Mouse (Mus musculus) layer of hippocampus, postnatal 25 days (tissue): Measurements from ENCODE around the gene Smad3. TPM values are rescaled to one million over a fixed set of nuclear protein-coding genes. Genes with fewer than 3 reads are reported as not detected.

ENCODE experiments used
- DNase-seq, 2 experiments: peaks; one replicate each; pipeline ENCODE4 v3.0.0; 2022; ENCODE audit warnings: mixed read lengths in 2 of 2, low spot score in 1 of 2; ENCODE audit errors: extremely low spot score in 1 of 2
- total RNA-seq, 2 experiments: library from RNA; stranded (reverse); gene quantifications; 2 replicates each; pipeline ENCODE4 v1.2.3; 2021

Smad3 gene
- total RNA-seq, 2 experiments from 2014 or later = 38.0 to 44.6 TPM

DNA sequence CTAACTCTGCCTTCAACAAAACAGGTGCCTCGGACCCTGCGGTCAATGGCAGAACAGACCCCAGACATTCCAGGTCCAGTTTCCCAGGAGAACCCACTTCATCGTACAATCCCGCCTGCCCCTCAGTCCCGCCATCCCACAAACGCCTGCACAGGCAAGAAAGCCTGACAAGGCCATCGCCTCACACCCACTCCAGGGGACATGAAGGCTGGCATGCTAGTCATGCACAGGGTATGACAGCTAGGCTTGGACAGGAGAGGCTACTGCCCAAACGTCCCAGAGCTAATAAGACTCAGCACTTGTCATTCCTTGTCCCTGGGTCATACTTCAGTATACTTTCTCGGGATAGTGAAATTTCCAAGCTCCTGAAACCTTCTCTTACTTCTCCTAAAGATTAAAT is 34.9 kb downstream of the Smad3 start:
- DNase-seq = no peak

DNA sequence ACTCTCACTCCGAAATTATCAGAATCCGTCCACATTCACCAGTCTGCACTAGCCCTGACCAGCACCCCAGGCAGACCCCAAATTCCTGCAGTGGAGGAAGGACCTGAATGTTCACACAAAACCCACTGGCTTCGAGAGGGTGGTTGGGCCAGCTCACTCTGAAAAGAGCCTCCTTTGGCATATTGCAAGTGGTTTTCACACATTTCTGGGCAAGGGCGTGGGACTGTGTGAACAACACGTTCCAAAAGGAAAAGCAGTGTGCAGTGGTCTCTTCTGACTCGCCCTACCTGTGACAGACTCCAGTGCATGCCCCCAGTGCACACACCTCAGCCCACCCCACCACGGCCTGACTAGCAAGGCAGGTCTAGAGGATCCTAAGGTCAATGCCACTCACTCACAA is 35.4 kb downstream of the Smad3 start:
- no peak for DNase-seq

DNA sequence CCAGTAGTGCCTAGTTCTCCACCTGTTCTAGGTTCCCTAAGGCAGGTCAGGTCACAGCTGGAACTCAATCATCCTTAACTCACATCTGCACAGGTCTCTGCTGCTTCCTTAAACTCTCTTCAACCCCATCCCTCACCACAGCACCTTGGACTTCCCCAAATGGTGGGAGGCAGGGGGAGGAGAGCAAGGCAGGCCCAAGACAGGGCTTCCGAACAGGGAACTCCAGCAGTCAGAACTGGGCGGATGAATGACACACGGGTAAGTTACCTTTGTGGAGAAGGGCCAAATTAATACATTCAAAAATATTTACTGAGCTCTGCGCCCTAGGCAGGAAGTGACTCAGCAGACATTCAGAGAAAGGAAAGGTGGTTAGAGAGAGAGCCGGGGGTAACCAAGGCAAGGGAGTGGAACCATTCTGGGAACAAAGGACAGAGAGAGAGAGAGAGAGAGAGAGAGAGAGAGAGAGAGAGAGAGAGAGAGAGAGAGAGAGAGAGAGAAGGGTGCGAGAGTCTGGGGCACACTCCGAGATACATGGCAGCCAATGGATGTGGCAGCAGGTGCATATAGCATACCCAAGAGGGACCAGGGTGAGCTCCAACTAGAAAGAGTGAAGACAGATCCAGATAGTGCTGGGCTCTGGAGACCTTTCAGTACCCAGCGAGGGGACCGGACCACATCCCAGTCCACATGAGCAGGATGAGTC is 36.1 kb downstream of the Smad3 start:
- no peak for DNase-seq

DNA sequence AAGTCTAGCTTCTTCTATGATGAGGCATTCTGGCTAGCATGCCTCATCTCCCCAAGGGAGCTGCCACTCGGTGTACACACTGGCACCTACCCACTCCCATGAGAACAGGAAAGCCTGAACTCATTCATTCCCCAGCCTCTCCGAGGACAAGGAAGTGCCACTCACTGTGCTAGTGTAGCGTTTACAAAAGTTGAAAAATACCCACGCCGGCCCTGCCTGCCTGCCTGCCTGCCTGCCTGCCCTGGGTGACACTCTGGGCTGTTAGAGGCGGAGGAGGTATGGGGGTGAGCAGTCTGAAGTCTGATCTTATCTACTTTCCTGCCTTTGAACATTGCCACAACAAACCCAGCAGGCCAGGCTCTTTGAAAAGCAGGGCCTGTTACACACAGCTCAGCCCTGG is 37.1 kb downstream of the Smad3 start:
- no peak for DNase-seq

DNA sequence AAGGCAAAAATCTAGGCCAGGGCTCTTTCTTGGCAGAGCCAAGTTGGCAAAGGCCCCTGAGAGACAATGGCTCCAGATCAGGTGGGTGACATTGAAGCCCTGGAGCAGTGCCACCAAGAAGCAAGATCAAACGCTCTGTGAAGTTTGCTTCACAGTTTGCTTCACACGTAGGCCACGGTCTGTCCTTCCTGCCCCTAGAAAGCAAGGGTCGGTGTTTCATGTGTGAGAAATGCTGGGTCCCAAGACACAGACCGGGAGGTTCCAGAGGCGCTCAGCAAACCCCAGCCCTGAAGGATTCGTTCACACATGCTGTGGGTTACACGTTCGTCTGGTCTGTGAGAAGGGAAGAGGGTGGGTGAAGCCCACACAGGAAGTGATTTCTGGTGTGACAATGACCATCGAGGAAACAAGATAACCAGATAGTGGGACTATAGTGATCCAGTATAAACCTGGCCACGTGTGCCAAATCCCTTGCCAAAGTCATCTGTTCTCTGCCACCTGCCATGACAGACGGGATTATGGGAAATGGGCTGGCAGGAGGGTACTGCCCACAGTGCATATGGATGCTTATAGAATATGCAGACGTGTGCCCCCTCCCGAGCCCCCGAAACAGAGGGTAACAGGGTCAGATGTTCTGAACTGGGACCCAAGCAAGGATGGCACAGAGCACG is 37.9 kb downstream of the Smad3 start:
- no peak for DNase-seq

DNA sequence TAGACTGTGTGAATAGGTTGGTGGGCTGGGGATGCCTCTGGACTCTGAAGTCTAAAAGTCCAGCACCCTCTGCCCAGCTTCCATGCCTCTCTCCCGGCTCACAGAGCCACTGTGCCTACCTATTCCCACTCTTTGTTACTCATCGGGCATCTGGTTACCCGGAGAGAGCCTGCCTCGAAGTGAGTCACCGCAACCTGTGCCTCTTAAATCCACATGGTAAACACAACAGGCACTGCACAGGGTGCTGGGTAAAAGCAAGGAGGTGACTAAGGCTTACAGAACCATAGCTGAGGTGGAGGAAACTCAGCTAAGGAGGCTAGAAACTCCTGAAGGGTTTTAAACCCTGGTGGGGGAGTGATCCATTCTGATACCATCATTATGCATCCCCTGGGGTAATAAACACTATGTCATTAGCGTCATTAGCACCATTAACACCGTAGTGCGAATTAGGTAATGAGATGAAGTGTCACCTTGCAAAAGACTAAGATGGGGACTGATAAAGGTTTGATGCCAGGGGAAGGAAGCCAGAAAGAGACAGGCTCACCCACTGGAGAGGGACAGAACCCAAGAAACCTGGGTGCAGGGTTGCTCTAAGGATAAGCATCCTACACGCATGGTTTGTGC is 38.9 kb downstream of the Smad3 start:
- no peak for DNase-seq

DNA sequence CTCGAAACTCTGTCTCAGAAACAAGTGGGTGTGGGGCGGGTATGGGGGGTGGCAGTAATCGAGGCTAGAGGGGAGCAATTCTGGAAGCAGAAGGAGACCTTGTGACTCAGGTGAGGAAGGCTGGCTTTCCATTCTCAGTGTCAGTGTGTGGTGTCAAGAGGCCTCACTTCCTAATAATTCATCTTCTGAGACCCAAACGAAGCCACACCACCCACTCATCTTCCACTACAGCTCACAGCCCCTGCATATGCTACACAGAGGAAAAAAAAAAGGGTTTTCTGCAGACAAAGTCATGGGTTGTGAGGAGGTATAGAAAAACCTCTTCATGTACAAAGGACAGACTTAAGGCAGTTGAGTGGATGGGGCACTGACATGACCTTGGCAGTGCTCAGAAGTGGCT is 39.6 kb downstream of the Smad3 start:
- no peak for DNase-seq

DNA sequence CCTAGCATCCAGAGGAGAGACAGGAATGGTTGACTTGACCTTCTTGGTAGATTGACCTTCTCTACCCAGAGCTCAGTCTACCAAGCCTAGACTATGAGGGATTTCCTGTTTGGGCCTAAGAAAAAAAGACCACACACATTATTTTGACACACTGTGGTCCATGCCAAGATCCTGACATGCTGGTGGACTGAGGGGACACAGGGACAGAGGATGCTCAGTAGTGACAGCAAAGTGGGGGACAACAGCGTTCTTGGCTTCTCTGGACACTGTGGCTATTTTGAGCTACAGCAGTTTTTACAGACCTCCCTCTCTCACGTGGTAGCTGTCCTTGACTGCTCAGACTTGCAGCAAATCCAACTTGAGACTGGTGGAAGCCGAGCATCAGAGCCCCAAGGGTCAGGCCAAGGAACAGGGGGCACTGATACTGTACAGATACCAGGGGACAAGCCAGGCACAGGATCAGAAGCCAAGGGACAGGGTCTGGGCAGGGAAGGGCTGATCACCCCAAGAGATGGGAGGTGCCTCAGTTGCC is 40.3 kb downstream of the Smad3 start:
- no peak for DNase-seq

DNA sequence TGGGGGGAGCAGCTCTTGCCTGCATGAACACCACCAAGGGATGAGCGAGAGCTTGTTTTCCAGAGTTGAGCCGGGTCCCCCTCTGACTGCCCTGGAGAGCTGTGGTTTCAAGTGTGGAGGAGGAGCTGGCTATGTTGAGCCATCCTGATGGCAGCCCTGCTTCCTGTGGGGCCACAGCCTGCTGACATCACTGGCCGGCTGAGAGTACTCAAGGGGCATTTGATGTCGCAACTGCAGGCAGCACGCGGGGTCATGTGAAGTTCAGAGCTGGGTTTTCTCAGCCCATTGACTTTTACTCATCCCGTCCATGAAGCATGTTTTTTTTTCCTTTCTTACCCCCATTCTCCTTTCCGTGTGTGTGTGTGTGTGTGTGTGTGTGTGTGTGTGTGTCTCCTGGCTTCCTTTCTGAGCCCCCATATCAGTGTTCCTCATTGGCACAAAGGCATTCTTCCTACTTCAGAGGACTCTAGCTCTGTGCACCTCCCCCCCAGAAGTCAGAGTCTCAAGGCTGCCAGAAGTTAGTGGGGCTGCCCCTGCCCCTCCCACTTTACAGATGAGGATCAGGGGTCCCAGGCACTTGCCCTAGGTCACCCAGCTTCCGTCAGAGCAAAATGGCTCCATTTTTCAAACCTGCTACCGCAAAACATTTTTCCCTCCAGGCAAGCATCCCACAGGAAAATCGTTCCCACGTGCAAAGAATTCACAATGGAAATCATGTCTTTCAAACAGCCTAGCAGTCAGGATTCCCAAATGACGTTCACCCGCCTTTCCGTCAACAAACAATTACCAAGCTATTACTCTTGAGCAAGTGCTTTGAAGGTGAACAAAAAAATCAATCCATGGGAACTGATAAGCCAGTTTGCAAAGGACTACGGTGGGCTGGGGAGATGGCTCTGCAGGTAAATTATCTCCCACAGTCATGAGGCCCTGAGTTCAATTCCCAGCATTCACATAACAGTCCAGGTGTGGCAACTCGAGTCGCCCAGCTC is 41.4 kb downstream of the Smad3 start:
- no peak for DNase-seq

DNA sequence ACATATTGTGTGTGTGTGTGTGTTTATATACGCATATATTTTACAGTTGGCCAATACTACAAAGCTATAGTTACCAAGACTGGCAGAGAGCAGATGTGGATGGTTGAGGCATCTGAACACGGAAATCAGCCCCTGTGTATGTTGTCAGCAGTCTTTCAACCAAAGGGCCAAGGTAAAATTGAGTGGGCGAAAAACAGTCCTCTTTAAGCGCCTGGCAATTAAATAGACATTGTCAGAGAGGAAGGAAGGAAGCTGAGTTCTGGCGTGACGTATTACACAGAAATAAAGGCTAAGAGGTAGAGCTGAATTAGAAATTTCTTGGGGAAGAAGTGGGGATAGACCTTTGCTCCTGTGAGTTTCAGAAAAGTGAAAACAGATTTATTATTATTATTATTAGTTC is 43.2 kb downstream of the Smad3 start:
- no peak for DNase-seq

DNA sequence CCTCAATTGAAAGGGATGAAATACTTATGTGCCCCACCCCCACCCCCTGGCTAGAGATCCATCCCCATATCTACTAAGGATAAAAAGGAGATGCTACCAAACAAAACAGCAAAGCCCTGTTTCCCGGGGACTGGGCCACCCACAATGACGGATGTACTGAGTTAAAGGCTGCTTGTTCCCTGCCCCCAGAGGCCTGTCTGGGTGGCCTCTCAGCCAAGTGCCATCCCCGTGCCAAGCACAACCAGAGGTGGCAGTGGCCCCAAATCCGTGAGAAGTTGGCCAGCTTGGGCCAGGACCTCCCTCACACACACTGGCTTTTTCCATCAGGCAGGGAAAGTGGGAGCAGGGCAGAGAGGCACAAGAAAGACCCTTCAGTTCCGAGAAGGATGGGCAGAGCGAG is 45.0 kb downstream of the Smad3 start:
- DNase-seq = no peak

DNA sequence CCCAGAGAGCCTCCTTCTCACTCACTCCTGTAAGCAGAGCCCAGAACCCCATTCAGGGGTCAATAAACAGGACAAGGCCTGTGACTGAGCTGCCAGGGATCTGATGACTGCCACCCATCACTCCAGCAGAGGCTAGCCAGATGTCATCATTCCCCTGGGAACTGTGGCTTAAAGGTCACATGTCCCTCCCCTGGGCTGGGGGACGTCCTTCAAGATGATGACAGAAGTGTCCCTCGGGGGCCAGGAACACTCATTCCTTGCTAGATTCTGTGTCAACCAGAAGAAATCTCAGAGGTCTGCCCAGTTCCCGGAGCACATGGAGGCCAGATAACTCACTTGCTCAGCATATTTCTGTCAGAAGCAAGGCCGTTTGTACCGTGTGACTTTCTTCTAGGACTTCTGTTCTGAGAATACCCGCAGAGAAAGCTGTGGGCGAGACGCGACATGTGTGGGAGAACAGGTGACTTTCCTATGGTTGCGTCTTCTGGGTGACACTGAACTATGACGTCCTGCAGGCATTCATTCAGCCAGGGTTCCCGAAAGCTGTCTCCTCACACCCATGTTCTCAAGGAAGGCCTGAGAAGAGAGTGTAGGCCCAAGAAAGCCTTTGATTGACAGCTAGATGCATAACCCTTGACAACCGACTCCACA is 46.1 kb downstream of the Smad3 start:
- DNase-seq = no peak

DNA sequence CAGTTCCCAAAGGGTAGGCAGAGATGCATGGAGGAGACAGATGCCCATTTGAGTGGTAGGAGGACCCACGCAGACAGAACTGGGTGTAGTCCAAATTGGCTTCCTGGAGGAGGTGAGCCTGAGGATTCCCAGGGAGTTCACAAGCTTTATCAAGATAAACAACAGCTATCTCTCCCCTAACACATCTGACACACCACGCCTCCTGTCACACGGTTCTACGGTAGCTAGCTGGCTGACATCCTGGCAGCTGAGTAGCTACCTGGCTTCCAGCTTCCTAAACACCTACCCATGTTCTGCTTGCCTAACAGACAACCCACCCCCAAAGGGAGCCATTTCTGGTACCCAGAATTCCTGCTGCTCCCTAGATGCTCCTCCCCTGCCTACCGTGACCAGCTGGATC is 47.9 kb downstream of the Smad3 start:
- DNase-seq = no peak

DNA sequence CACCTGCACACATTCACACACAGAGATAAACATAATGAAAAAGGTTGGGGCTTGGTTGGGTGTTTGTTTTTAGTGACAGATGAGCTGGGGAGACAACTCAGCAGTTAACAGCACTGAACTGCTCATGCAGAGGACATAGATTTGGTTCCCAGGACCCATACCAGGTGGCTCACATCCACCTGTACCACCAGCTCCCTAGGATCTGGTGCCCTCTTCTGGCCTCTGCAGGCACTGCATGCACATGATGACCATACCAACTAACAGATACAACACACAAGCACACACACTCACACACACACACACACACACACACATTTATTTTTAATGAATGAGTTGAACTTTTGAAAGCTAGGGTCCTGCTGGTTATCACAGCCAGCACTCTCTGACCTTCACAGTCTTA is 48.5 kb downstream of the Smad3 start:
- no peak for DNase-seq

DNA sequence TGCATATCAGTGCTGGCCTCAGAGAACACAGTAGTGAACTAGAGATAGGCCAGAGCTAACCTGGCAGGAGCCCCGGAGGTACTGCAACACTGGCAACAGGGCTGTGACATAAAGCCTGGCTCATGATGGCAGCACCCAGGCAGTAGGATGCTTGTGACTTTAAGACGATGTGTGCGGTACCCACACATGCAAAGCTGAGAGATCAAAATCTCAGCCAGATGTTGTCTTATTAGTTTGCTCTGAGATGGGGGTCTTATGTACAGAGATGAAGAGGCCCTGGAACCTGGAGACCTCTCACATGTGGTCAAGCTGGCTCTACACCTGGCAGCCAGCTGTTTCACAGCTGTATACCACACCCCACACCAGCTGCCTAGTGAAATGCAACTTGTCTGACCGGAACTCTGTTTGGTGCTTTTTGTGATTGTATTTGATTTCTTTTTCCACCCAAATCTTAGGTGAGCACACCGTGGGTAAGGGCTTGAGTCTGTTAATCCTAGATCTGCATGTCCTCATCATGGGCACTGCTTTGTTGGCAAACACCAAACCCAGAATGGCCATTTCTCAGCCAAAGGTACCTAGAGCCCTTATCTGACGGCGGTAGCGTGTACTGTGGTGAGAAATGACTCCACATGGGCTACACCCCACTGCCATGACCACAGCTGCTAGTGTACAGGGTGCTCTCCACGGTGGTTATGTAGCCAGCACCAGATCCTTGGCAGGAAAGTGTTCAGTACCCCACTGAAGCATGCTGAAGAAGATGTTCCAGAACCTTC is 49.8 kb downstream of the Smad3 start:
- DNase-seq = no peak

DNA sequence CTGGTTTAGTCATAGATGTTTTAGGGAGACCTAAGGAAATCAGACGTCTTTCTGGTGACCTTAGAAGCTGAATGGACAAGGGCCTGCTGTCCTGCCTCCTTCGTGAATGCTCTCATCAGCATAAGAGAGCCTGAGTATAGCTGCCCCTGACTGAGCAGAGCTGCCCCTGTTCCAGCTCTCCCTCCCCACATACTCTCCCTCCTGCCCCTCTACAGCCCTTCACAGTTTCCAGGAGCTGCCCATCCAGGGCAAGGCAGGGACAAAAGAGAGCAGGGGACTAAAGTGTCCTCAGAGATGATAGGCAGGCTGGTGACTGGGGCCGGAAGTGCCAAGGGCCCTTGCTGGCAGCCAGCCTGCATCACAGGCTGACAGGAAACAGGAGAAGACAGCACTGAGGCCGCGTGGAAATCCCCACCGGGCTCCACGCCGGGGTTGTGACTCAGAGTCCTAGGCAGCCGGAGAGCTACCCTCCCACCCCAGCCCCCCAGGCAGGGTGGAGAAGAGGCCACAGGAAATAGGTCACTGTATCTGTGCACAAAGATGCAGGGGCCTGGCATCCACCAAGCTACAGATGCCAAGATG is 51.6 kb downstream of the Smad3 start:
- no peak for DNase-seq

DNA sequence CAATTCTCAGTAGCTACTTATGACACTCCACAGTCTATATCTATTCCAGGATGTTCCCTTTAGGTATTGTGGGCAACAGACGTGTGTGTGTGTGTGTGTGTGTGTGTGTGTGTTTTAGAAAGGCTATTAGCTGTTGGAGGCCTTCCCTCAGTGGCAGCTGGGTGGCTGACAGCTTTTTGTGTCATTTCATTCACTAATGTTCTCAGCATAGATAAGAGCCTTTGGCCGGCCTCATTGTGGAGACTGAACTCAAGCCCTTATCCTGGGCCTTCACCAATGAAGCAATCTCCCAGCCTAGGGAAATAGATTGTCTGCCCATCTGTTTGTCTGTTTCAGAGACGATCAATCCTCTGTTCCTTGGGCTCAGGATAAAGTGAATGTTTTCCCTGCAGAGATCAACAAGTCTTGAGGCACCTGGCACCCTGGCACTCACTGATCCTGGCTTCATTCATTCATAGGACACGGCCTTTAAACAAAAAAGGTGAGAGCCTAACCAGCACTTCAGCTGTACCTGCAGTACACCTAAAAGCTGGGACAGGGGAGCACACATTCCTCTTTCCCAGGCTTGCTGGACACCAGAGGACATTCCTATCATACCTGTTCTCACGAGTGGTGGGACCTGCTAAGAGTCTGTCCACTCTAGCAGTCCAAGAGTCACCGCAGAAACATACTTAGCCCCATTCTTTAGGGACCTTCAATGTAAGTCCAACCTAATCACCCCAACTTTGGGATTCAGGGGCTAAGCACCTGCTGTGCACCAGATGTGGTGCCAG is 52.6 kb downstream of the Smad3 start:
- no peak for DNase-seq

DNA sequence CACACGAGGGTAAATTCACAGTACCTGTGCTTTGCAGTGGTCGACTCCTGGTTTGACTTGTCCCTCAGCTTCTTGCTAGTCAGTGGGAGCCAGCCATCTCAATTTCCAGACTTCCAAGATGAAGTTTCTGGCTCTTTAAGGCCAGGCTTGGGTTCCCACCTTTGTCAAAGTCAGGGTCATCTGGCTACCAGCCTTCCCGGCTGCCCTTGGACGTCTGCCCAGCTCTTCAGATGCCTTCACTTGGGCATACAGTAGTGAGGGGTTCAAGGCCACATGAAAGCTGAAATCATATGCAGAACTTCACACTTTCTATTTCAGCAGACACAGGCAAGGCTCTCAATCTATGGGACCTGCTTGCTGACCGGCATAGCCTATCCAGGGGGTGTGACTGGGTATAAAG is 53.7 kb downstream of the Smad3 start:
- no peak for DNase-seq
